Mouse (Mus musculus): ENCODE results near the gene Bet1l. TPM values are rescaled to one million over a fixed set of nuclear protein-coding genes. Genes with fewer than 3 reads are reported as not detected.

Gene Bet1l
- polyA plus RNA-seq, 1 experiment from 2014 or later, result 27.9 TPM

- H3K27me3 ChIP-seq (ENCODE audit: control insufficient read depth, insufficient read depth, low read length), result no peaks in the 10 kb centered on the region
- no peaks in the 10 kb centered on the region for H3K36me3 ChIP-seq (ENCODE audit: control insufficient read depth, insufficient read depth, low read length)
- H3K4me2 ChIP-seq (ENCODE audit: low read depth, severe bottlenecking), result no peak within 1 kb of the TSS; the same call in 1 of the 2 replicates
- ATAC-seq (ENCODE audit: insufficient number of reproducible peaks, low FRiP score, low TSS enrichment, low read depth) (no peak), DNase-seq (ENCODE audit: low spot score) (no peak)
- no peaks in the 10 kb centered on the region for H3K9me3 ChIP-seq (ENCODE audit: control insufficient read depth, low read length)
- no peak within 1 kb of the TSS for H3K27ac ChIP-seq (replicated peaks; ENCODE audit: low read depth, low read length)
- no peaks in the 10 kb centered on the region for H3K4me1 ChIP-seq (ENCODE audit: control insufficient read depth, insufficient read depth, low read length)
- 47% methylated on average over 20 of the region's 20 CpGs for WGBS
- H3K9ac ChIP-seq (ENCODE audit: low read length), result no peak within 1 kb of the TSS
- H3K4me3 ChIP-seq (ENCODE audit: low read depth, low read length), result no peak within 1 kb of the TSS
These were observed 22.2 kb downstream of the Bet1l start, which contains the start of gene Urah for GRCm38 (mm10) chr7:140834968-140835757. Gene Urah, plus strand, starts transcription at chr7:140835018.

- no peaks in the 10 kb centered on the region for H3K4me1 ChIP-seq (ENCODE audit: control insufficient read depth, insufficient read depth, low read length)
- H3K36me3 ChIP-seq (ENCODE audit: control insufficient read depth, insufficient read depth, low read length), result no peaks in the 10 kb centered on the region
- no peak overlapping the region for H3K4me2 ChIP-seq (ENCODE audit: low read depth, severe bottlenecking)
- 79% methylated on average over 4 of the region's 4 CpGs for WGBS
- H3K27ac ChIP-seq (replicated peaks; ENCODE audit: low read depth, low read length), result no peak overlapping the region
- H3K4me3 ChIP-seq (ENCODE audit: low read depth, low read length), result no peak overlapping the region
- ATAC-seq (ENCODE audit: insufficient number of reproducible peaks, low FRiP score, low TSS enrichment, low read depth) (no peak), DNase-seq (ENCODE audit: low spot score) (no peak)
- no peak overlapping the region for H3K9ac ChIP-seq (ENCODE audit: low read length)
- no peaks in the 10 kb centered on the region for H3K27me3 ChIP-seq (ENCODE audit: control insufficient read depth, insufficient read depth, low read length)
- H3K9me3 ChIP-seq (ENCODE audit: control insufficient read depth, low read length), result no peaks in the 10 kb centered on the region
These were observed 24.0 kb downstream of the Bet1l start for GRCm38 (mm10) chr7:140833341-140833740.

GRCm38 (mm10) chr7:140831447-140831846, 25.9 kb downstream of the Bet1l start:
- no peak overlapping the region for H3K4me2 ChIP-seq (ENCODE audit: low read depth, severe bottlenecking)
- 82% methylated on average over 6 of the region's 6 CpGs for WGBS
- DNase-seq (ENCODE audit: low spot score), result no peak
- no peak overlapping the region for H3K9ac ChIP-seq (ENCODE audit: low read length)
- H3K27ac ChIP-seq (replicated peaks; ENCODE audit: low read depth, low read length), result no peak overlapping the region
- no peak for ATAC-seq (ENCODE audit: insufficient number of reproducible peaks, low FRiP score, low TSS enrichment, low read depth)
- H3K4me3 ChIP-seq (ENCODE audit: low read depth, low read length), result no peak overlapping the region
- no peaks in the 10 kb centered on the region for H3K27me3 ChIP-seq (ENCODE audit: control insufficient read depth, insufficient read depth, low read length)
- H3K36me3 ChIP-seq (ENCODE audit: control insufficient read depth, insufficient read depth, low read length), result no peaks in the 10 kb centered on the region
- H3K4me1 ChIP-seq (ENCODE audit: control insufficient read depth, insufficient read depth, low read length), result no peaks in the 10 kb centered on the region
- no peaks in the 10 kb centered on the region for H3K9me3 ChIP-seq (ENCODE audit: control insufficient read depth, low read length)

GRCm38 (mm10) chr7:140828171-140828881, 29.1 kb downstream of the Bet1l start:
- ATAC-seq (ENCODE audit: insufficient number of reproducible peaks, low FRiP score, low TSS enrichment, low read depth) (no peak), DNase-seq (ENCODE audit: low spot score) (no peak)
- Histone ChIP-seq H3K9me3 (ENCODE audit: control insufficient read depth, low read length) (no peaks in the 10 kb centered on the region), H3K27ac (replicated peaks; ENCODE audit: low read depth, low read length) (no peak overlapping the region), H3K4me1 (ENCODE audit: control insufficient read depth, insufficient read depth, low read length) (no peaks in the 10 kb centered on the region), H3K4me3 (ENCODE audit: low read depth, low read length) (no peak overlapping the region), H3K27me3 (ENCODE audit: control insufficient read depth, insufficient read depth, low read length) (no peaks in the 10 kb centered on the region), H3K36me3 (ENCODE audit: control insufficient read depth, insufficient read depth, low read length) (no peaks in the 10 kb centered on the region), H3K9ac (ENCODE audit: low read length) (no peak overlapping the region), H3K4me2 (ENCODE audit: low read depth, severe bottlenecking) (no peak overlapping the region)
- 42% methylated on average over 8 of the region's 8 CpGs for WGBS

GRCm38 (mm10) chr7:140822731-140823130, 34.6 kb downstream of the Bet1l start:
- no peaks in the 10 kb centered on the region for H3K9me3 ChIP-seq (ENCODE audit: control insufficient read depth, low read length)
- no peak overlapping the region for H3K4me3 ChIP-seq (ENCODE audit: low read depth, low read length)
- no peak overlapping the region for H3K4me2 ChIP-seq (ENCODE audit: low read depth, severe bottlenecking)
- 96% methylated on average over 4 of the region's 4 CpGs for WGBS
- no peak overlapping the region for H3K27ac ChIP-seq (replicated peaks; ENCODE audit: low read depth, low read length)
- no peak overlapping the region for H3K9ac ChIP-seq (ENCODE audit: low read length)
- ATAC-seq (ENCODE audit: insufficient number of reproducible peaks, low FRiP score, low TSS enrichment, low read depth) (no peak), DNase-seq (ENCODE audit: low spot score) (no peak)
- H3K27me3 ChIP-seq (ENCODE audit: control insufficient read depth, insufficient read depth, low read length), result no peaks in the 10 kb centered on the region
- H3K36me3 ChIP-seq (ENCODE audit: control insufficient read depth, insufficient read depth, low read length), result no peaks in the 10 kb centered on the region
- H3K4me1 ChIP-seq (ENCODE audit: control insufficient read depth, insufficient read depth, low read length), result no peaks in the 10 kb centered on the region

- peak; percentile 59 for ATAC-seq (ENCODE audit: insufficient number of reproducible peaks, low FRiP score, low TSS enrichment, low read depth)
- Histone ChIP-seq H3K4me2 (ENCODE audit: low read depth, severe bottlenecking) (peak within 1 kb of the TSS; percentile 84), H3K27ac (replicated peaks; ENCODE audit: low read depth, low read length) (no peak within 1 kb of the TSS), H3K36me3 (ENCODE audit: control insufficient read depth, insufficient read depth, low read length) (no peaks in the 10 kb centered on the region), H3K4me1 (ENCODE audit: control insufficient read depth, insufficient read depth, low read length) (no peaks in the 10 kb centered on the region), H3K4me3 (ENCODE audit: low read depth, low read length) (peak within 1 kb of the TSS; percentile 49), H3K27me3 (ENCODE audit: control insufficient read depth, insufficient read depth, low read length) (no peaks in the 10 kb centered on the region), H3K9me3 (ENCODE audit: control insufficient read depth, low read length) (no peaks in the 10 kb centered on the region), H3K9ac (ENCODE audit: low read length) (peak within 1 kb of the TSS; percentile 58)
- under 1% methylated on average over 21 of the region's 21 CpGs for WGBS
- peak; percentile 65 for DNase-seq (ENCODE audit: low spot score)
These were observed 35.6 kb downstream of the Bet1l start, which contains the start of gene Zfp941 for GRCm38 (mm10) chr7:140821653-140822329. Gene Zfp941, minus strand, starts transcription at chr7:140822178.

GRCm38 (mm10) chr7:140821305-140821652, 36.1 kb downstream of the Bet1l start:
- H3K9me3 ChIP-seq (ENCODE audit: control insufficient read depth, low read length), result no peaks in the 10 kb centered on the region
- peak overlapping the region; percentile 84 for H3K4me2 ChIP-seq (ENCODE audit: low read depth, severe bottlenecking)
- peak overlapping the region; percentile 58 for H3K9ac ChIP-seq (ENCODE audit: low read length)
- no peak for ATAC-seq (ENCODE audit: insufficient number of reproducible peaks, low FRiP score, low TSS enrichment, low read depth)
- no peaks in the 10 kb centered on the region for H3K4me1 ChIP-seq (ENCODE audit: control insufficient read depth, insufficient read depth, low read length)
- WGBS, result 56% methylated on average over 5 of the region's 5 CpGs
- DNase-seq (ENCODE audit: low spot score), result no peak
- H3K27ac ChIP-seq (replicated peaks; ENCODE audit: low read depth, low read length), result no peak overlapping the region
- H3K4me3 ChIP-seq (ENCODE audit: low read depth, low read length), result peak overlapping the region; percentile 49
- no peaks in the 10 kb centered on the region for H3K36me3 ChIP-seq (ENCODE audit: control insufficient read depth, insufficient read depth, low read length)
- H3K27me3 ChIP-seq (ENCODE audit: control insufficient read depth, insufficient read depth, low read length), result no peaks in the 10 kb centered on the region

GRCm38 (mm10) chr7:140820173-140820572, 37.2 kb downstream of the Bet1l start:
- 81% methylated on average over 4 of the region's 4 CpGs for WGBS
- DNase-seq (ENCODE audit: low spot score) (no peak), ATAC-seq (ENCODE audit: insufficient number of reproducible peaks, low FRiP score, low TSS enrichment, low read depth) (no peak)
- Histone ChIP-seq H3K27me3 (ENCODE audit: control insufficient read depth, insufficient read depth, low read length) (no peaks in the 10 kb centered on the region), H3K4me2 (ENCODE audit: low read depth, severe bottlenecking) (no peak overlapping the region), H3K9ac (ENCODE audit: low read length) (no peak overlapping the region), H3K4me1 (ENCODE audit: control insufficient read depth, insufficient read depth, low read length) (no peaks in the 10 kb centered on the region), H3K36me3 (ENCODE audit: control insufficient read depth, insufficient read depth, low read length) (no peaks in the 10 kb centered on the region), H3K27ac (replicated peaks; ENCODE audit: low read depth, low read length) (no peak overlapping the region), H3K4me3 (ENCODE audit: low read depth, low read length) (no peak overlapping the region), H3K9me3 (ENCODE audit: control insufficient read depth, low read length) (no peaks in the 10 kb centered on the region)

Measured in limb, embryonic 11.5 days (tissue).